Mouse (Mus musculus) macrophage (primary cell): ENCODE measurements around the gene Dbh. TPM values are rescaled to one million over a fixed set of nuclear protein-coding genes. Genes with fewer than 3 reads are reported as not detected.

ENCODE experiments used
- H3K27ac ChIP-seq: fragments of 350-480 bp; formaldehyde crosslinking; 2 replicates; pipeline ENCODE4 v1.9.0; 2021
- H3K36me3 ChIP-seq: fragments of 350-480 bp; formaldehyde crosslinking; 2 replicates; pipeline ENCODE4 v1.9.0; 2021; ENCODE audit errors: inconsistent target
- H3K4me3 ChIP-seq: fragments of 350-480 bp; formaldehyde crosslinking; 2 replicates; pipeline ENCODE4 v1.9.0; 2021; ENCODE audit errors: inconsistent target
- H3K79me2 ChIP-seq: fragments of 350-480 bp; formaldehyde crosslinking; 2 replicates; pipeline ENCODE4 v1.9.0; 2021; ENCODE audit errors: inconsistent target
- whole genome bisulfite sequencing: methylation state at CpG from one replicate; pipeline ENCODE4 v1.1.7; 2026; ENCODE audit warnings: inconsistent platforms; ENCODE audit not compliant: missing documents; 5-methylcytosine and 5-hydroxymethylcytosine counted together
- polyA plus RNA-seq: library from polyadenylated mRNA; stranded (reverse); fragments of 250-400 nt; gene quantifications from 3 replicates; pipeline ENCODE4 v1.2.4, GENCODE M21; 2018; ENCODE audit warnings: inconsistent platforms

The Dbh gene
- polyA plus RNA-seq, 1 experiment from 2014 or later = not detected

DNA sequence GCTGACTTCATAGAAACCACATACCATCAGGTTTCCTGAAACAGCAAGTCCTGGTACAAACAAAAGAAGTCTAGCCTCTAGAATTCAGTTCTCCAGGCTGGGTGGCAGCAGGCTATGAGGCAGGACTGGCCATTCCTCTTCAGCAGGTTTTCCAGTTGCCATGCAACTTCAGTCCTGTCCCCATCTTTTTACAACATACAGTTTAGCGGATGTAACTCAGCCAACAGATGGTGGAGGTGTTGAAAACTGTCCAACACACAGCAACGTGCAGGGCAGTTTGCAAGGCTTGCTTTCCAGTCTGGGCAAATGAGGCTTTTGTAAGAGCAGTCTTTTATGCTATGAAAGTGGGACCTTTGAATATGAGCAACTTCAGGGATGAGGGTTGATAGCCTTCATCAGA, 20.1 kb upstream of the Dbh start:
- Histone ChIP-seq H3K4me3 (no peak overlapping the region), H3K27ac (no peak overlapping the region), H3K36me3 (no peaks in the 10 kb centered on the region), H3K79me2 (no peaks in the 10 kb centered on the region)
- 71% methylated on average over 2 of the region's 2 CpGs for WGBS

DNA sequence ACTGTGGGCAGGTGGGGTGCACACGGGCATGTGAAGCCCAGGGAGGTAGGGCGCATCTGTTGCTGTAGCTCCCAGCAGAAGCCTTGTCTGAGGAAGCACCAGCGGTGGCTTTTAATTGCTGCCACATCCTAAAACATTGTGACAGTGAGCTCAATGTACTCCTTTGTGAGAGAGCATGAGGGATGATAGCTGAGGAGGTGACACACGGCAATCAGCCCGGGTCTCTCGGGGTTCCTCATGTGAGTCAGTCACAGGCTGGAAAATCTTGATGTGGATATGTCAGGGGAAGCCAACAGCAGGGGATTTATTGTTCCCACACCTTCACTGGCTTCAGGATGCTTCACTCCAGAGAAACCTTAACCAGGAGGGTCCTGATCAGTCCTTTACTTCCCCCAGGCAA, 18.2 kb upstream of the Dbh start:
- Histone ChIP-seq H3K27ac (no peak overlapping the region), H3K36me3 (no peaks in the 10 kb centered on the region), H3K79me2 (no peaks in the 10 kb centered on the region), H3K4me3 (no peak overlapping the region)
- WGBS = 62% methylated on average over 6 of the region's 6 CpGs

DNA sequence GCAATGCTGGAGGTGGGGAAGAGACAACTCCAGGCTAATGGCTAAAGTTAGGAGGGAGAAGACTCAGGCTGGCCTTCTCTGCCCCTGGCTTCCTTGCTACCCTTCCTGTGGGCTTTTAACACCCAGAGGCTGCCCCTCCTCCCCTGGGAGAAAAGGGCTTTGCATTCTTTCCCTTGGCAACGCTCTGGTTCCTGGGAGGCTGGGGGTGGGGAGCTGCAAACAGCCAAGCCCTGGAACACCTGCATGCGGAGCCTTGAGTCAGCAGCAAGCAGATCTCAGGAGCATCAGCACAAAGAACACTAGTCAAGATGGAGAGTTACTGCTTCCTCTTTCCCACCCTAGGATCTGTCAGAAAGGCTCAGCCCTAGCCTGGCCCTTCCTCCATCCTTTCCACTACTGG, 15.6 kb upstream of the Dbh start:
- Histone ChIP-seq H3K4me3 (no peak overlapping the region), H3K27ac (no peak overlapping the region), H3K79me2 (no peaks in the 10 kb centered on the region), H3K36me3 (no peaks in the 10 kb centered on the region)
- WGBS = 14% methylated on average over 2 of the region's 2 CpGs

DNA sequence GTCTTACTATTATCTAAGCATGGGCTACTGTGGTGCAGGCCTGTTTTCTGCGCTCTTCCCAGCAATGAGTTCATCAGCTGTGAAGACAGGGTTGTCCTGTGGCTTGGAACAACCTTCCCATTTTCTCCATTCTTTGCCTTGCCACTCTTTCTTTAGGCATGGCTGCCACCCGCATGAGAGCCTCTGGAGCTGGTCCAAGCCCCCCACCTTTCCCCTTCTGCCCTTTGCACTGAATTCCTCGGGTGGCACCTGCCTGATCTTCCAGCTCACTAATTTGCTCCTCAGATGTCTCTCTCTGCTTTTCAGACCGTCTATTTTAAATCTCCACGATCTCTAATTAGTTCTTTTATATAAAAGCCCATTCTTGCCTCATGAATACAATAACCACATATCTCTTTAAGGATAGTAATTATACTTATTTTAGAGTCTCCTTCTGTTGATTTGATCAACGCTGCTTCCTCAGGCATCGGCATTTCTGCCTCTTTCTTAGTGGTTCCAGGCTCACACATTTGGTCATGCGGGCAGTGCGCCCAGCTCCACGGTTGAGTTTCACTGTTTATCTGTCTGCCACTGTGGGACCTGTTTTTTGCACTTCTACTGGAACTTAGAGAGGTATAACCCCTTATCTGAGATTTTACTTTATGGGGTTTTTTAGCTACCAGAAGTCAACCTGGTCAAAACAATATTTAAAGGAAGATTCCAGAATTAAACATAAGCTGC, 10.4 kb upstream of the Dbh start:
- 89% methylated on average over 10 of the region's 10 CpGs for WGBS
- Histone ChIP-seq H3K4me3 (no peak overlapping the region), H3K27ac (no peak overlapping the region), H3K79me2 (no peaks in the 10 kb centered on the region), H3K36me3 (no peaks in the 10 kb centered on the region)

DNA sequence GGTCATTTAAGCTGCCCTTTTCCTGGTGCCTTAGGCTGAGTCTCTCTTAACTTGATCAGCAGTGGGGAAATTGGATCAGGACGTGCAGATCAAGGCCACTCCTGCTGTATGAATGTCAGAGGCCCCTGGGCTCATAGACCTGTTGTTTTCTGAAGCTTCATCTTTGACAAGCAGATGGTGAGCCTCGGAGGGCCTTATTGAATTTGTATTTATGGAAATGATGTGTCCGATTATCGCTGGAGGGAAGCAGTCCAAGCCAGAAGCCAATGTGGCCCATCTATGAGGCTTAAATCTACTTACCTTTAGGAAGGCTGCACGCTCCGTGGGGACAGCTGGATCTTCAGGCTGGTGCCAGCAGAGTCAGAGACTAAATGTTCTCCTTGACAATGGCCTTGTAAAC, 8.4 kb upstream of the Dbh start:
- 89% methylated on average over 6 of the region's 6 CpGs for WGBS
- Histone ChIP-seq H3K79me2 (no peaks in the 10 kb centered on the region), H3K27ac (no peak overlapping the region), H3K36me3 (no peaks in the 10 kb centered on the region), H3K4me3 (no peak overlapping the region)

DNA sequence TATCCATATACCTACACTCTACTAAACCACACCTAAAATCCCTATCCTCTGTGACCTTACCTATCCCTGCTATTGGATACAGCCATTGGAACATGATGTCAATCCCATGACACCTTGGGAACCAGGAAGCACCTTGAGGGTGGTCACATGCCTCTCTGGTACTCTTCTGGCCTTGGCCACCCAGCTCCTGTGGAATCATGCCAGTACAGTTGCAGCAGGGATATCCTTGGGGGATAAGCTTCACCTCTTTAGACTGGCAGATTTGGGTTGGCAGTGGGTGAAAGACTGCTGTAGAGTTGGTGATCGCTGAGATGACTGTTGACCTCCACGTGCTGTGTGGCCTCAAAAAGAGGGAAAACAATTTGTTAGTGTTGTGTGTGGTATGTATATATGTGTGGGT, 3.5 kb upstream of the Dbh start:
- no peak overlapping the region for H3K4me3 ChIP-seq
- no peaks in the 10 kb centered on the region for H3K79me2 ChIP-seq
- no peak overlapping the region for H3K27ac ChIP-seq
- 83% methylated on average over 2 of the region's 2 CpGs for WGBS
- no peaks in the 10 kb centered on the region for H3K36me3 ChIP-seq

DNA sequence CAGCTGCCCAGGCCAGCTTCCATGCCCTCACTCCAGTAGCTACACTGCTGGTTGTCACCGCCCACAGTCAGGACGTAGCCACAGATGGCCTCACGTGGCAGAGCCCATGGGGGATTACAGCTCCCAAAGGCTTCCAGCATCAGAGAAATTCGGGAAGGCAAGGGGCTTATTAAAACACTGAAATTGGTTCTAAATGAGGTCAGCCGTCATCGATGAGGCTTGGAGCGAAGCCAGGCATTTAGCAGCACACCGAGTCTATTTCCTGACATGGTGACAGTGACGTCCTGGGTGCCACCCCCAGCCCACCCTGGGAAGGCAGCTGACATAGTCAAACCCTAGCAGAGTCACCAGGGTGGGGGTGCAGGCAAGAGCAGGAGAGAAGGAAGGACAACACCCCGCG, 2.4 kb upstream of the Dbh start:
- no peak overlapping the region for H3K27ac ChIP-seq
- WGBS = 69% methylated on average over 9 of the region's 11 CpGs

DNA sequence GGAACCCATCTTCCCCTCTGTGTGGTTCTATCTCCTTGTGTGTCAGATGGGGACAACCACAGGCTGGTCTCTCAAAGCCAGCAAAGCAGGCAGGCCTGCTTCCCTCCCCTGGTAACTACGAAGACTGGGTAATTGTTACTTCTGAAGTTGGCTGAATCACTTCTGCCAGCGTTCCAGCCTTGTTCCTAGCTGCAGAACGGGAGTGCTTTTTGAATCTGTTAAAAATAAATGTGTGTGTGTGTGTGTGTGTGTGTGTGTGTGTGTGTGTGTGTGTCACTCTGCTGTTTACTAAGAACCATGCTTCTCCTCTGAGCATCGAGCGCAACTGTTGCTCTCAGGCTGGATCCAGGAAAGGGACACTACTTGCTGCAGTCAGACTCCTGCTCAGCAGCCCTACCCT, 1.2 kb upstream of the Dbh start:
- no peaks in the 10 kb centered on the region for H3K36me3 ChIP-seq
- no peak overlapping the region for H3K27ac ChIP-seq
- WGBS = 58% methylated on average over 5 of the region's 5 CpGs
- H3K79me2 ChIP-seq = no peaks in the 10 kb centered on the region
- H3K4me3 ChIP-seq = no peak overlapping the region

More for the DNA sequence above, 2.4 kb upstream of the Dbh start:
- no peaks in the 10 kb centered on the region for H3K36me3 ChIP-seq
- no peak overlapping the region for H3K4me3 ChIP-seq
- no peaks in the 10 kb centered on the region for H3K79me2 ChIP-seq

DNA sequence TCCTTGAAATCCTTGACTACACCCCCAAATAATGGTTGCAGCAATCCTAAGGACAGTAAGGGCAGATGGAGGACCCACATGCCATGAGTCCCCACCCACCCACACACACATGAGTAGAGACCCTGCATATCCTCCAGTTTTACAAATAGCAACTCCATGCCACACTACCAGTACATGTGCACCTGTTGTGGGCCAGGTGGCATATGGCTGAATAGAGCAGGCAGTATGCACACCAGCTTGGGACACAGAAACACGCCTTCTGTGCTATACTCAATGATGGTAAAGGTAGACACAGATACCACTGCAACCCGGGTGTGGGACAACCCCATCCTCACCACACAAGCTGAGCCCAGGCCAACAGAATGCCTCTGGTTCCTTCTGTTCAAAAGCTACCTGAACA, 1.0 kb downstream of the Dbh start:
- Histone ChIP-seq H3K36me3 (no peaks in the 10 kb centered on the region), H3K4me3 (no peak overlapping the region), H3K27ac (no peak overlapping the region), H3K79me2 (no peaks in the 10 kb centered on the region)
- WGBS = 100% methylated on average over 2 of the region's 2 CpGs

DNA sequence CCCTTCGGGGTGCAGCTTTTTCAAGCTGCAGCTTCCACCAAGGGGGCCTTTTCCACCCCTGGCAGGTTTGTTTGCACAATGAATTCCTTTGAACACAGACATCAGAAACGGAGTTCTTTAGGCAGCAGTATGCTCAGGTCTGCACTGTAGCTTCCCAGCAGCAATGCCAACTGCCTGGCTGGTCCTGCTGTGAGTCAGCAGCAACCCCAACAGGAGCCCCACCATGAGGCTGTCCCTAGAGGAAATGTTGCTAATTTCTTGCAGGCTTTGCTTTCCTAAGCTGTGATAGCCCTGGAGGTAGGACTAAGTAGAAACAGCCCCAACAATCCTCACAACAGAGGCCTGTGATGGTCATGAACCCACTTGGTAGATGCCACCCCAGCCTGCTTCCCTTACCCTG, 2.0 kb downstream of the Dbh start:
- Histone ChIP-seq H3K27ac (no peak overlapping the region), H3K36me3 (no peaks in the 10 kb centered on the region), H3K79me2 (no peaks in the 10 kb centered on the region), H3K4me3 (no peak overlapping the region)
- WGBS = 40% methylated on average over 2 of the region's 2 CpGs

DNA sequence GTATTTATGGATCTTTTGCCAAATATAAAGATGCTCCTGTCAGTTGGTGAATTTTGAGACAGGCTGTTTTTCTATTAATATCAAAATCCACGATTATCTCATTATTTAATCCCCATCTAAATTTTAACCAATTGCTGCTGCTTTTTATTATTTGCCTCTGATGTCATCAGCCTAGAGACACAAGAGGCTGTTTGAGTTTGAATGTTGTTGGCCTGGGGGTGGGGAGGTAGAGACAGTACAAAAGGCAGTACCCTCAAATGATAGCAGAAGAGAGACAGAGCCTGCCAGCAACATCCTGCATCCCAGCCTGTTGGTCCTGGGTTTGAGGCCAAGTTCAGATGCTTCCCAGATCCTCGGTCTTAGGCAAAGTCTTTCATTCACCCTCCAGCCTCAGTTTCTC, 9.2 kb downstream of the Dbh start:
- no peaks in the 10 kb centered on the region for H3K79me2 ChIP-seq
- no peak overlapping the region for H3K4me3 ChIP-seq
- WGBS = 90% methylated on average over 2 of the region's 2 CpGs
- H3K36me3 ChIP-seq = no peaks in the 10 kb centered on the region
- no peak overlapping the region for H3K27ac ChIP-seq

DNA sequence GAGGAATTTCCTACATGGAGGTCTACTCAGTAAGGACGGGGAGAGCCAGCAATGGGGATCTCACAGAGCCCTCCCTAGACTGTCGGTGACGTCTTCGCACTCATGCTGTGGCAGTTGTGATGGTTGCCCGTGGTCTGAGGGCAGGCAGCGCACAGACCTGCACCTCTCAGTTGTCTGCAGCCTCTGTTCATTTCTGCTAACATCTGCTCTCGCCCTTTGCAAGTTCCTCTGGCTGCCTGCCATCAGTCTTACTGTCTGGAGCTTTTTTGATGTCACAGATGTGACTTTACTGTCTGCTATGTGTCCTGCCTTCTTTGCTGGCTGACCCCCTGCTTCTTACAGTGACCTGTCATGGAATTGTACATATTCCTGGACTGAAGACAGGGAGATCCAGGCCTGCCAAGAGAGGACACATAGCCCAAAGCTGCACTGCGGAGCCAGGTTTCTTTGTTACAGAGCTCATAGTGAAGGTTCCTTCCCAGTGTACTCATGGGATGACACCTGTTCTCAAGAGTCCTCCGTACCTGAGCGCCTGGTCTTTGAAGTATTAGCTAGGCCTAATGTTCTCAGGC, 10.7 kb downstream of the Dbh start:
- H3K36me3 ChIP-seq = no peaks in the 10 kb centered on the region
- no peak overlapping the region for H3K27ac ChIP-seq
- 80% methylated on average over 9 of the region's 10 CpGs for WGBS
- no peaks in the 10 kb centered on the region for H3K79me2 ChIP-seq
- H3K4me3 ChIP-seq = no peak overlapping the region

DNA sequence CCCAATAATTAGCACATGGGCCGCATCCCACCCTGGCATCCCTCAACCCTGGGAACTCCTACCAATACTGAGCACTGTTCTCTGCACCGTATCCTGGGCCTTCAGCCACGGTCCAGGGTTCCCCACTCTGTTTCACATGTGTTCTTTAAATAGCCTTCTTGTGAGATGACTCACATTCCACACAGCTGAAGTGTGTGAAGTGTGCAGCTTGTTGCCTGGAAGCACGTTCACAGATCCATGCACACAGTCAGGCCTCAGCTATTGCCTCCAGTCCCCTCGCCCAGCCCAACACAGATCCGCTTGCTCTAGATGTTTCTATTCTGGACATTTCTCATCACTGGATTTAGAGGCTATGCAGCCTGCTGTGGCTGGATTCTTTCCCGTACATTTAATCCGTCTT, 14.1 kb downstream of the Dbh start:
- Histone ChIP-seq H3K4me3 (no peak overlapping the region), H3K36me3 (no peaks in the 10 kb centered on the region), H3K27ac (no peak overlapping the region), H3K79me2 (no peaks in the 10 kb centered on the region)
- 83% methylated on average over 8 of the region's 8 CpGs for WGBS

DNA sequence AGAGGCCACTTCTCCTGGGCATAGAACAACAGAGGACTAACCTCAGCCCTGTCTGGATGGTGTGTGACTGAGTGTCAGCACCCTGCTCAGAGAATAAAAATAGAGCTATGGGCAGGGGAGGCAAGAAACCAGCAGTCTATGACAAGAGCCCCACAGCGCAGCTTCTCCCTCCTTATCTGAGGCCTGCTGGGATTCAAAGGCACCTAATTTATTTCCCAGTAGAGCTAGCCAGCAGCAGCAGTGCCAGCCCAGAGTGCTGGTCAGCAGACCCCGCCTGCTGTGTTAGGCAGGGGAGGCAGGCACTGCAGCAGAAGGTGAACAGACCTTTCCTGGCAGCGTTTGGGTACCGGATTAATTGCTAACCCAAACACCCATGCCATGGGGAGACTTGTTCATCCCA, 16.9 kb downstream of the Dbh start:
- Histone ChIP-seq H3K79me2 (no peaks in the 10 kb centered on the region), H3K27ac (no peak overlapping the region), H3K4me3 (no peak overlapping the region), H3K36me3 (no peaks in the 10 kb centered on the region)
- WGBS = 85% methylated on average over 4 of the region's 4 CpGs

DNA sequence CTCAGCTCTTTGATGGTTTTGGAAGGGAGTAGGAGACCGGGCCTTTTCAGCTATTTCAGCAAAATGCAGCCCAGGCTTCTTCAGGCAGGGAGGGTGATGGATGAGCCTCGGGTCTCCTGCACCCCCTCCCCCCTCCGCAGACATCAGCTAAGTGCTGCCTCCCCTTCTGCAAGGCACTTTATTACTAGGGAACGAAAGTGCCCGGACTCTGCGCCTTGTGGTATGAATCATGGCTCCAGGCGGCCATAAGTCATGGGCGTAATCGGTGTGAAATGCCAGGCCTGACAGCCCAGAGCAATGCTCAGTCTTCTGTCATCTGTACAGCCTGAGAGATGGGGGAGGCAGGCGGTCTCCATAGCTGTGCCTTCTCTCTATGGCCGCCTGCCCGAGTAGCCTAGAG, 18.7 kb downstream of the Dbh start:
- Histone ChIP-seq H3K36me3 (no peaks in the 10 kb centered on the region), H3K27ac (no peak overlapping the region), H3K4me3 (no peak overlapping the region), H3K79me2 (no peaks in the 10 kb centered on the region)
- WGBS = 88% methylated on average over 12 of the region's 12 CpGs

DNA sequence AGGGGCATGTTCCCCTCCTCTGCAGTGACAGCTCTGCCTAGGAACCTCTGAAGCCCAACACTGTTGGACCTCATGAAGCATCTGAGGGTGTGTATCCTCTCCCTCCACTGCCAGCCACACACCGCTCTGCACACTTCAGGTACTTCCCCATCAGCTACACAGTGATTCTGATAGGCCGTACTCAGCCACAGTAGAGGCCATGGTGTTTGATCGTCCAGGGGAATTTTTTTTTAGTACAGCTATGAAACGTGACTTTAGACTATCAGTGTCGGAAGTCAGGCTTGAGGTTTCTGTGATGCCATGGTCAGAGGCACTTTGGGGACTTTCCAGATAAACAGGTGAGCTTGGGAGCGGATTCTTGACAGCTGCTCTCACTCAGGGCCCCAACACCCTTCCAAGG, 22.5 kb downstream of the Dbh start:
- H3K27ac ChIP-seq = no peak overlapping the region

More for the DNA sequence above, 22.5 kb downstream of the Dbh start:
- Histone ChIP-seq H3K79me2 (no peaks in the 10 kb centered on the region), H3K36me3 (no peaks in the 10 kb centered on the region), H3K4me3 (no peak overlapping the region)
- WGBS = 35% methylated on average over 6 of the region's 6 CpGs
